Mouse (Mus musculus): Measurements from ENCODE around the gene Prkcq.
"Not testable (repeated sequence)": the region's sequence is repeated elsewhere in the genome, so short reads cannot be mapped to it uniquely, and the experiment has no call there.

The Prkcq gene

GRCm38 (mm10) chr2:11291570-11292405, 119.9 kb downstream of the Prkcq start:
- DNase-seq (ENCODE audit: low spot score) = no peak

- no peak for DNase-seq (ENCODE audit: low spot score)
Measured at GRCm38 (mm10) chr2:11293144-11293543, 121.2 kb downstream of the Prkcq start.

GRCm38 (mm10) chr2:11294643-11295191, 122.8 kb downstream of the Prkcq start:
- no peak for DNase-seq (ENCODE audit: low spot score)

GRCm38 (mm10) chr2:11298811-11299210, 126.9 kb downstream of the Prkcq start:
- no peak for DNase-seq (ENCODE audit: low spot score)

GRCm38 (mm10) chr2:11299366-11299765, 127.5 kb downstream of the Prkcq start:
- no peak for DNase-seq (ENCODE audit: low spot score)

- DNase-seq (ENCODE audit: low spot score) = no peak
Measured at GRCm38 (mm10) chr2:11300362-11300761, 128.5 kb downstream of the Prkcq start.

- no peak for DNase-seq (ENCODE audit: low spot score)
Measured at GRCm38 (mm10) chr2:11320241-11320640, 148.3 kb downstream of the Prkcq start.

- DNase-seq (ENCODE audit: low spot score) = no peak
Measured at GRCm38 (mm10) chr2:11322396-11322795, 150.5 kb downstream of the Prkcq start.

- DNase-seq (ENCODE audit: low spot score) = no peak
Measured at GRCm38 (mm10) chr2:11327280-11327679, 155.4 kb downstream of the Prkcq start.

- DNase-seq (ENCODE audit: low spot score) = no peak
Measured at GRCm38 (mm10) chr2:11329407-11330224, 157.7 kb downstream of the Prkcq start.

GRCm38 (mm10) chr2:11331528-11332446, 159.9 kb downstream of the Prkcq start:
- DNase-seq (ENCODE audit: low spot score) = peak; percentile 31

GRCm38 (mm10) chr2:11332469-11332868, 160.6 kb downstream of the Prkcq start:
- DNase-seq (ENCODE audit: low spot score) = no peak

- no peak for DNase-seq (ENCODE audit: low spot score)
Measured at GRCm38 (mm10) chr2:11333301-11334017, 161.6 kb downstream of the Prkcq start.

GRCm38 (mm10) chr2:11336320-11336719, 164.4 kb downstream of the Prkcq start:
- DNase-seq (ENCODE audit: low spot score) = no peak

GRCm38 (mm10) chr2:11338931-11339839, 167.3 kb downstream of the Prkcq start:
- DNase-seq (ENCODE audit: low spot score) = no peak

GRCm38 (mm10) chr2:11344691-11345090, 172.8 kb downstream of the Prkcq start:
- no peak for DNase-seq (ENCODE audit: low spot score)

- not testable (repeated sequence) for DNase-seq (ENCODE audit: low spot score)
Measured at GRCm38 (mm10) chr2:11346419-11346818, 174.5 kb downstream of the Prkcq start.

GRCm38 (mm10) chr2:11347791-11348190, 175.9 kb downstream of the Prkcq start:
- no peak for DNase-seq (ENCODE audit: low spot score)

Measured in ovary, postnatal 10 days (tissue).